Mouse (Mus musculus) layer of hippocampus, adult 6 months (tissue): Measurements from ENCODE around the gene Nav3. TPM values are rescaled to one million over a fixed set of nuclear protein-coding genes. Genes with fewer than 3 reads are reported as not detected.

ENCODE experiments used
- long read RNA-seq, 2 experiments: library from polyadenylated mRNA; unstranded; transcript quantifications; one replicate each; pipeline ENCODE4 v2.0.0; 2019 to 2020
- polyA plus RNA-seq: library from polyadenylated mRNA; unstranded; fragments of <200 nt; fragmentation: Nextera tagmentation; gene quantifications from 2 replicates; pipeline ENCODE4 v1.2.3, GENCODE M21; 2021

Gene Nav3
- 7.5 and 7.9 TPM in 2 replicates for polyA plus RNA-seq
- long read RNA-seq, experiment 1, partial matches to known transcripts = 13 of 23 reads
- long read RNA-seq, experiment 1, other reads (novel, unspliced or antisense) = 10 of 23 reads
- long read RNA-seq, experiment 2, partial matches to known transcripts = 27 of 53 reads
- long read RNA-seq, experiment 2, other reads (novel, unspliced or antisense) = 26 of 53 reads

DNA sequence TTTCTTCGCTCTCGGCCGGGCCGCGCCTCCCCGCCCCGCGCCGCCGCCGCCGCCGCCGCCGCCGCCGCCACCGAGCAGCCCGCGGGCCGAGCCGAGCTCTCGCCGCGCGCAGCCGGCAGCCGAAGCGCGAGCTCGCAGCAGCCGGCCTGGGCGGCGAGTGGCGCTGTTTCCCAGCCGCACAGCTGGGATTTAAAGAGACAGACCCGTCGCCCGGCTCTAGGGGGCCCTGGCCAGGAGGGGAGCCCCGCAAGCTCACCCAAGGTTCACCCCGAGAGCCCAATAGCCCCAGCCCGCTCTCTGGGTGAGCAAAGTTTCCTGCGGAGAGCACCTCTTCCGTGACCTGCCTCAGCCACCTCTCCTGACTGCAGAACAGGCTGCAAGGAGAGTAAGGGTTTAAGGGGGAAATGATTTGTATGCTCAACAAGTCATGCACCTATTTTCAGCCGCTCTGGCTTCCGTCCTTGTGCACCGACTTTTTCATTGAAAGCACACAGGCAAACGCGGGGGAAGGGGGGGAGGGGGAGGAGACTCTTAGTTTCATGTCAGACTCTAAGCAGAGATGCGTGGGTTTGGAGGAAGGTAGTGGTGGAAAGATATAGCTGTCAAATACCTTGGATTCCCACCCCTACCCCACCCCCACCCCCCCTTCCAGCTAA is at the start of gene Nav3:
Nav3 (minus strand) TSS at position 367 of the 656 bp plus-strand sequence.

